Mouse (Mus musculus) midbrain, embryonic 11.5 days (tissue): ENCODE data around the gene Cyp27b1. TPM values are rescaled to one million over a fixed set of nuclear protein-coding genes. Genes with fewer than 3 reads are reported as not detected.

ENCODE experiments used
- ATAC-seq: fragments of 200-750 bp; cut with Nextera tagmentation; 2 replicates; pipeline ENCODE4 v1.8.0; 2017; ENCODE audit warnings: moderate TSS enrichment, moderate library complexity; ENCODE audit not compliant: low FRiP score
- DNase-seq: peaks from one replicate; pipeline ENCODE4 v3.0.0; 2015; ENCODE audit warnings: low spot score; ENCODE audit errors: missing footprints
- H3K27ac ChIP-seq: fragments of 300-500 bp; sonication (generic); 2 replicates; pipeline ENCODE4 v1.5.1; 2014; ENCODE audit warnings: low read depth, low read length
- H3K27me3 ChIP-seq: fragments of 300-500 bp; sonication (generic); 2 replicates; pipeline ENCODE4 v1.6.1; 2014; ENCODE audit warnings: mild to moderate bottlenecking, low read length, moderate library complexity, mixed read lengths; ENCODE audit not compliant: control insufficient read depth, insufficient read depth
- H3K36me3 ChIP-seq: fragments of 300-500 bp; sonication (generic); 2 replicates; pipeline ENCODE4 v1.6.1; 2014; ENCODE audit warnings: mild to moderate bottlenecking, low read length, moderate library complexity, mixed read lengths; ENCODE audit not compliant: control insufficient read depth, insufficient read depth
- H3K4me1 ChIP-seq: fragments of 300-500 bp; sonication (generic); 2 replicates; pipeline ENCODE4 v1.6.1; 2014; ENCODE audit warnings: low read length; ENCODE audit not compliant: control insufficient read depth, insufficient read depth
- H3K4me2 ChIP-seq: fragments of 300-500 bp; sonication (generic); 2 replicates; pipeline ENCODE4 v1.6.1; 2014; ENCODE audit warnings: mild to moderate bottlenecking, moderate library complexity
- H3K4me3 ChIP-seq: fragments of 300-500 bp; sonication (generic); 2 replicates; pipeline ENCODE4 v1.5.1; 2014; ENCODE audit warnings: low read depth, low read length
- H3K9ac ChIP-seq: fragments of 300-500 bp; sonication (generic); 2 replicates; pipeline ENCODE4 v1.6.1; 2014; ENCODE audit warnings: low read length
- H3K9me3 ChIP-seq: fragments of 300-500 bp; sonication (generic); 2 replicates; pipeline ENCODE4 v1.6.1; 2016; ENCODE audit warnings: low read length; ENCODE audit not compliant: control insufficient read depth
- WGBS: fragments of 180-500 bp; shearing (Covaris S2); extraction: QIAGEN DNeasy Blood & Tissue Kit; methylation state at CpG from one replicate; pipeline ENCODE4 v1.1.7; 2014; 5-methylcytosine and 5-hydroxymethylcytosine counted together
- polyA plus RNA-seq: library from polyadenylated mRNA; unstranded; fragments of >200 nt; fragmentation: Nextera tagmentation; extraction: Ambion mirVana; gene quantifications from 2 replicates; pipeline ENCODE4 v1.2.1, GENCODE M21; 2014

Cyp27b1 gene
- polyA plus RNA-seq, 1 experiment from 2014 or later: not detected

DNA sequence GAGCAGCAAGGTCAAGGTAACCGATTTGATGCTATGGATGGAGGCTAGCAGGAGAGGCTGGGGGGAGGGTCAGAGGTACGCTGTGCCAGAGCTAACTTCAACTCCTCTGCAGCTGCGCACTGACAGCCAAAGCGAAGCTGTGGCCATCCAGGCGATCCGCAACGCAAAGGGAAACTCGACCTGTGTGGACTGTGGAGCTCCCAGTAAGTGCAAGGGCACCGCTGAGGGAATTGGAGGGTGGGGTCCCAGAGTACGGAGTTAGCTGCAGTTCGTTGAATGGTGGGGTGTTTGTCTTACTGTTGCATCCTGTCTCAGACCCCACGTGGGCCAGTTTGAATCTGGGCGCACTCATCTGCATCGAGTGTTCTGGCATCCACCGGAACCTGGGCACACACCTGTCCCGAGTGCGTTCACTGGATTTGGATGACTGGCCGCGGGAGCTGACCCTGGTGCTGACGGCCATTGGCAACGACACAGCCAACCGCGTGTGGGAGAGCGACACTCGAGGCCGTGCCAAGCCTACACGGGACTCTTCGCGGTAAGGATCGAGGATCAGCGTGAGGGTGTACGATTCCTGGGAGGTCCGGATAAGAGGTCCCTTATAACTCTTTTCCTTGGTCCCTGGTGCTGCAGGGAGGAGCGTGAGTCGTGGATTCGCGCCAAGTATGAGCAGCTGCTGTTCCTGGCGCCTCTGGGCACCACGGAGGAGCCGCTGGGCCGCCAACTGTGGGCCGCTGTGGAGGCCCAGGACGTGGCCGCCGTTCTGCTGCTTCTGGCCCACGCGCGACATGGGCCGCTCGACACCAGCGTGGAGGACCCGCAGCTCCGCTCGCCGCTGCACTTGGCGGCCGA, 42.7 kb downstream of the Cyp27b1 start:
- no peak overlapping the region for H3K27ac ChIP-seq
- peak overlapping the region; percentile 23 for H3K4me2 ChIP-seq
- 0 out of 2 replicates have a peak, but pooled peaks have one; percentile 8 for ATAC-seq
- 9% methylated on average over 57 of the region's 57 CpGs for WGBS
- H3K27me3 ChIP-seq: peaks cover 40% of the 10 kb centered on the region
- H3K4me3 ChIP-seq: 0 out of 2 replicates have a peak overlapping the region, but pooled peaks have one; percentile 13
- peaks cover 8% of the 10 kb centered on the region for H3K4me1 ChIP-seq
- H3K9ac ChIP-seq: no peak overlapping the region
- H3K9me3 ChIP-seq: no peaks in the 10 kb centered on the region
- DNase-seq: no peak
- H3K36me3 ChIP-seq: no peaks in the 10 kb centered on the region

DNA sequence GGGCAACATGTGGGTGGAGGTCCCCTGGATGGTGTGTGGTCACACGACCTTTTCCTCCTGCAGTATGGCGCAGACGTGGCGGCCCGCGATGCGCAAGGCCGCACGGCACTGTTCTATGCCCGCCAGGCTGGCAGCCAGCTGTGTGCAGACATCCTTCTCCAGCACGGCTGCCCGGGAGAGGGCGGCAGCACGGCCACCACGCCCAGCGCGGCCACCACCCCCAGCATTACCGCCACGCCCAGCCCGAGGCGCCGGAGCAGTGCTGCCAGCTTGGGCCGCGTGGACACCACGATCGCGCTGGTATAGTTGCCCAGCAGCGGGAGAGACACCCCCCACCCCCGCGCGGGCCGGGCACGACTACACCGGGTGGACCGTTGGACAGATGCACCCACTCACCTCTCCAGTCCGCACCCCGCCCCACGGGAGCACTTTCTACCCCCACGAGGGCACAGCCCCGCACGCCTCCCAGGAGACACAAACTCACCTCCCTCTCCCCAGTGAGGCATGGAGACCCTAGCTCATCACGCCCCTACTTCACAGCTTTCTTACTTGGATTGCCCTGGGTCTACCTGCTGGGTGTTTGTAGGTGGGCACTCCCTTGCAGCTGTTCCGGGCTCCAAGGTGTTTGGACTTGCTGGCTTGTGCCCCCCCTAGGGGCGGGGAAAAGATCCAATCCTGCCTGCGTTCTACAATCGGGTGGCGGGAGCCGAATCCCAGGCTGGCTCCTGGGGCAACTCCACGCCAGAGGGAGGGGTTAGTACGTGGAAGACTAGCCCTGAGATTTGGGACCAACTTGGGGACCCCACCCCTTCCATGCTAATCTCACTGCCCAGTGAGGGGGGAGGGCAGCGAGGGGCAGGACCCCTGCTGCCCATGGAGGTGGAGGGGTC, 43.7 kb downstream of the Cyp27b1 start:
- WGBS: 8% methylated on average over 50 of the region's 51 CpGs
- Histone ChIP-seq H3K27me3 (peaks cover 40% of the 10 kb centered on the region), H3K9ac (no peak overlapping the region), H3K9me3 (no peaks in the 10 kb centered on the region), H3K4me2 (peak overlapping the region; percentile 23), H3K4me1 (peaks cover 8% of the 10 kb centered on the region), H3K4me3 (0 out of 2 replicates have a peak overlapping the region, but pooled peaks have one; percentile 13), H3K27ac (no peak overlapping the region), H3K36me3 (no peaks in the 10 kb centered on the region; the same call in 1 of the 2 replicates)
- DNase-seq: no peak
- ATAC-seq: peak; percentile 23; the same call in 1 of the 2 replicates

DNA sequence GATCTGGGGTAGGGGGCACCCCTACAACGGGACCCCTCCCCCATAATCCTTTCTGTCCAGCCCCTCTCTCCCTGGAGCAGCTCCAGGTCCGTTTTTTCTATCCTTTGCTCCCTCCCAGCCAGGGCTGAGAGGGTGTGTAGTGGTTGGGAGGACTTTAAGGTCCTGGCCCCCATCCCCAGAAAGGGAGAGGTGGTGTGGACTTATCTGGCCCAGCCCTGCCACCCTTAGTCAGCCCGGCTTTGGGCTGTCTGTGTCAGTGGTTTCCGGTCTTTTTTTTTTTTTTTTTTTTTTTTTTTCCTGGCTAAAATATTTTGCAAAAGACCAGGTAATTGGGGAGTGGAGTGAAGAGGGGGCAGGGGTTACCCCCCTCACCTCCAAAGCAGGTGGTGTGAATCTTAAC, 44.7 kb downstream of the Cyp27b1 start:
- Histone ChIP-seq H3K4me3 (no peak overlapping the region), H3K4me2 (no peak overlapping the region), H3K36me3 (no peaks in the 10 kb centered on the region; the same call in 1 of the 2 replicates), H3K27ac (no peak overlapping the region), H3K9me3 (no peaks in the 10 kb centered on the region), H3K9ac (no peak overlapping the region), H3K27me3 (peaks cover 40% of the 10 kb centered on the region), H3K4me1 (peaks cover 8% of the 10 kb centered on the region)
- WGBS: 49% methylated on average over 4 of the region's 4 CpGs
- DNase-seq (no peak), ATAC-seq (no peak)

DNA sequence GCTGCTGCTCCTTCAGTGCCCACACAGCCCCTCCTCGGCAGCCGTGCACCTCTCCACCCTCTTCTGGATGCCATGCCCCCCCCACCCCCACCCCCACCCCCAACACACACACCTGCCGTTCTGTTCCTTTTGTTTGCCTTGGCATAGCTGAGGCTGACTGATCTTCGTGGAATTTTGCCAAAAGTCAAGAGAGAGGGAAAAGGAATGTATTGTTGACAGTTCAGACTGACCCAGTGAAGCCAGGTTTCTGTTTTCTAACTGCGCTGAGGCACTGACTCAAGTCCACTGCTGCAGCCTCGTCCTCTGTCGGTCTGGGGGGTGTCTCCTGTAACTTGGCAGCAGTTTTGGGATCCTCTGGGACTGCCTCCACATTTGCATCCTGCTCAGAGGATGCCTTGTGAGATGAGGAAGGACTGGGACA, 46.3 kb downstream of the Cyp27b1 start:
- no peak overlapping the region for H3K9ac ChIP-seq
- no peak for DNase-seq
- H3K4me3 ChIP-seq: no peak overlapping the region
- no peak overlapping the region for H3K4me2 ChIP-seq
- WGBS: 69% methylated on average over 7 of the region's 7 CpGs
- no peaks in the 10 kb centered on the region; the same call in 1 of the 2 replicates for H3K36me3 ChIP-seq
- peaks cover 8% of the 10 kb centered on the region for H3K4me1 ChIP-seq
- H3K9me3 ChIP-seq: no peaks in the 10 kb centered on the region
- no peak overlapping the region for H3K27ac ChIP-seq
- no peak for ATAC-seq
- H3K27me3 ChIP-seq: peaks cover 34% of the 10 kb centered on the region

DNA sequence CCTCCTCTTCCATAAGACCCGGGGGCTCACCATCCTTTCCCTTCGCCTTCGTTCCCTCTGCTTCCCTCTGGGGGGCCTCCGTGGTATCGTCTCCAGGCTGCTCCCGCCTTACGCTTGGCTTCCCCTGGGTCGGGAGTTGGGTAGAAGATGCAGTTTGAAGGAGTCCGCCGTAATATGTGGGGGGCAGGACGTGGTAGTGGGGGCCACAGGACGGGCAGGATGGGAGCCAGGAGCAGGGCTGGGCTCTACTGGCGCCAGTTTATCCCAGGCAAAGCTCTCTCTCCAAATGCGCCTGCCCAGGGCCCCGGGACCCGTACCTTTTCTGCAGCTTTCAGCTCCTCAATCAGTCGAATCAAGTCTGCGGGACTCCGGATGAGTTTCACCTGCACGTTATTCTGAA, 50.5 kb downstream of the Cyp27b1 start:
- H3K4me2 ChIP-seq: no peak overlapping the region
- no peak overlapping the region for H3K27ac ChIP-seq
- WGBS: 78% methylated on average over 20 of the region's 20 CpGs
- no peaks in the 10 kb centered on the region for H3K27me3 ChIP-seq
- no peaks in the 10 kb centered on the region; the same call in 1 of the 2 replicates for H3K36me3 ChIP-seq
- H3K4me3 ChIP-seq: no peak overlapping the region
- H3K4me1 ChIP-seq: no peaks in the 10 kb centered on the region
- no peak overlapping the region for H3K9ac ChIP-seq
- no peaks in the 10 kb centered on the region for H3K9me3 ChIP-seq
- DNase-seq (no peak), ATAC-seq (no peak)

DNA sequence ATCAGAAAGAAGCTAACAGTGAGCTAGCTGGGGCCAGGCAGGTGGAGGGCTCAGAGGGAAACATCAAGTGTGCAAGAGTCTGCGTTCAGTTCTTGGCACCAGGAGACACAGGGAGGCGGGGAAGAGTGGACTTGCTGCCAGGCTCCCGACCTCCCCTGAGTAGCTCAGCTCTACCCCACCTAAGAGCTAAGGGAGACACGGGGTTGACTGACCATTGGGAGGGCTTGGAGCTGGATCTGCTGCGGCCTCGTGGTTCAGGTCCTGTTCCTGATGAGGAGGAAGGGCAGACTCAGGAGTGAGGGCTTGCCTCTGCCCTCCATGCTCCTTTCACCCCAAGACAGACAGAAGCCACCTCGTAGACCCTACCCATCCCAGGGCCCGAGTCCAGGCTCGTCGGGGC, 51.1 kb downstream of the Cyp27b1 start:
- no peaks in the 10 kb centered on the region for H3K4me1 ChIP-seq
- H3K27ac ChIP-seq: no peak overlapping the region
- H3K4me3 ChIP-seq: no peak overlapping the region
- no peak for ATAC-seq
- H3K36me3 ChIP-seq: no peaks in the 10 kb centered on the region; the same call in 1 of the 2 replicates
- no peaks in the 10 kb centered on the region for H3K27me3 ChIP-seq
- no peak overlapping the region for H3K9ac ChIP-seq
- WGBS: 94% methylated on average over 10 of the region's 10 CpGs
- H3K4me2 ChIP-seq: no peak overlapping the region
- no peaks in the 10 kb centered on the region for H3K9me3 ChIP-seq
- DNase-seq: no peak

DNA sequence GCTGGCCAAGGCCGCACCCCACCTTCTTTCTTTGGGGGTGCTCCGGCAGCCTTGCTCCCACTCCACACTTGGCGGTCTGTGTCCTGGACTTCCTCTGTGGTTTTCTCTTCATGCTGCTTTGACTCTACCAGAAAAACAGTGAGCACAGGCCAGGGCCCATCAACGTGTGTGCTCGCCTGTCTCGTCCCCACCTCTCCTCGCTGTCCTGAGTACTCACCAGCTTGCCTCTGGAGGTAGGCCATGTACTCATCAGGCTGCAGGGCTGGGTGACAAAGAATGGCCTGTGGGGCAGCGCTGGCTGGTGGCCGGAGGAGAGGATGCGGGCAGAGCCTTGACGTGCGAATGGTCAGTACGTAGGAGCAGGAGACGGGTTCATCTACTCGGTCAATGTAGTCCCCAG, 51.8 kb downstream of the Cyp27b1 start:
- H3K4me2 ChIP-seq: no peak overlapping the region
- H3K4me1 ChIP-seq: no peaks in the 10 kb centered on the region
- H3K27me3 ChIP-seq: no peaks in the 10 kb centered on the region
- ATAC-seq (no peak), DNase-seq (no peak)
- H3K4me3 ChIP-seq: no peak overlapping the region
- no peaks in the 10 kb centered on the region for H3K9me3 ChIP-seq
- no peak overlapping the region for H3K27ac ChIP-seq
- H3K9ac ChIP-seq: no peak overlapping the region
- 92% methylated on average over 15 of the region's 15 CpGs for WGBS
- no peaks in the 10 kb centered on the region; the same call in 1 of the 2 replicates for H3K36me3 ChIP-seq

DNA sequence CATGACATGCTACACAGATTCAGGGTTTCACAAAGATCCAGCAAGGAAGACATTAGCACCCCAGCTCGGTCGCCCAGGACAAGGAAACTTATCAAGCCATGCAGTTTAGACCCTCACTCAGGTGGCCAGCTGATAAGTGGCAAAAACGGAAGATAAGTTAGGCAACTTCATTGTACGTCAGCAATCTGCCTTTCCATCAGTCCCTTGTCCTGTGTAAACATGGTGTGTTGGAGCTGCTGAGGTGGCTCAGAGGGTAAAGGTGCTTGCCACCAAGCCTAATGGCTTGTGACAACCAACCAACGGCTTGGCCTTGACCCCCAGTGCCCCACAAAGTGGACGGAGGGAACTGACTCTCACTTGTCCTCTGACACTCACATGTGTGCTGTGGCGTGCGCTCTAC, 52.4 kb downstream of the Cyp27b1 start:
- no peaks in the 10 kb centered on the region for H3K4me1 ChIP-seq
- no peak overlapping the region for H3K4me2 ChIP-seq
- no peak overlapping the region for H3K4me3 ChIP-seq
- no peak overlapping the region for H3K27ac ChIP-seq
- ATAC-seq (no peak), DNase-seq (no peak)
- no peaks in the 10 kb centered on the region for H3K27me3 ChIP-seq
- no peaks in the 10 kb centered on the region; the same call in 1 of the 2 replicates for H3K36me3 ChIP-seq
- H3K9ac ChIP-seq: no peak overlapping the region
- 90% methylated on average over 8 of the region's 8 CpGs for WGBS
- H3K9me3 ChIP-seq: no peaks in the 10 kb centered on the region
